Mouse (Mus musculus) fibroblast of lung, adult 2 months (primary cell): ENCODE data around the gene Serpina5.

ENCODE experiments used
- DNase-seq: peaks from one replicate; pipeline ENCODE4 v3.0.0-alpha.2; 2011; ENCODE audit warnings: low read depth

Serpina5 gene

GRCm38 (mm10) chr12:104127696-104128095, 26.8 kb downstream of the Serpina5 start, which contains the start of gene Serpina3b:
Gene Serpina3b, plus strand, starts transcription at chr12:104127996.
- DNase-seq: no peak

- DNase-seq: no peak
These were observed 30.1 kb downstream of the Serpina5 start for GRCm38 (mm10) chr12:104131041-104131440.

- DNase-seq: no peak
These were observed 37.3 kb downstream of the Serpina5 start for GRCm38 (mm10) chr12:104138216-104138615.

GRCm38 (mm10) chr12:104140543-104141103, 39.7 kb downstream of the Serpina5 start:
- no peak for DNase-seq

- no peak for DNase-seq
These were observed 40.6 kb downstream of the Serpina5 start for GRCm38 (mm10) chr12:104141506-104141905.

- no peak for DNase-seq
These were observed 41.5 kb downstream of the Serpina5 start for GRCm38 (mm10) chr12:104142427-104142826.

- DNase-seq: no peak
These were observed 42.4 kb downstream of the Serpina5 start for GRCm38 (mm10) chr12:104143286-104143685.

- no peak for DNase-seq
These were observed 44.7 kb downstream of the Serpina5 start for GRCm38 (mm10) chr12:104145571-104145970.

- no peak for DNase-seq
These were observed 51.1 kb downstream of the Serpina5 start for GRCm38 (mm10) chr12:104151989-104152388.

GRCm38 (mm10) chr12:104153041-104153645, 52.2 kb downstream of the Serpina5 start:
- no peak for DNase-seq

- DNase-seq: no peak
These were observed 52.7 kb downstream of the Serpina5 start, which contains the start of gene Serpina3c for GRCm38 (mm10) chr12:104153656-104154055. Gene Serpina3c, minus strand, starts transcription at chr12:104153870.
